Mouse (Mus musculus) stomach, embryonic 15.5 days (tissue): ENCODE measurements around the gene Zfp84. TPM values are rescaled to one million over a fixed set of nuclear protein-coding genes. Genes with fewer than 3 reads are reported as not detected.

Source experiments
- ATAC-seq: fragments of 200-750 bp; cut with Nextera tagmentation; 2 replicates; pipeline ENCODE4 v1.8.0; 2017; ENCODE audit warnings: low read depth, moderate number of reproducible peaks, moderate TSS enrichment; ENCODE audit not compliant: insufficient read depth, low FRiP score
- H3K27ac ChIP-seq: fragments of 300-500 bp; sonication (generic); 2 replicates; pipeline ENCODE4 v1.5.1; 2015; ENCODE audit warnings: mild to moderate bottlenecking, inconsistent platforms
- H3K27me3 ChIP-seq: fragments of 300-500 bp; sonication (generic); replicated peaks from 2 replicates; pipeline ENCODE4 v1.6.1; 2015; ENCODE audit warnings: inconsistent platforms
- H3K36me3 ChIP-seq: fragments of 300-500 bp; sonication (generic); 2 replicates; pipeline ENCODE4 v1.6.1; 2015; ENCODE audit warnings: inconsistent platforms
- H3K4me1 ChIP-seq: fragments of 300-500 bp; sonication (generic); 2 replicates; pipeline ENCODE4 v1.6.1; 2015; ENCODE audit warnings: inconsistent platforms
- H3K4me2 ChIP-seq: fragments of 300-500 bp; sonication (generic); 2 replicates; pipeline ENCODE4 v1.6.1; 2015; ENCODE audit warnings: mild to moderate bottlenecking, inconsistent platforms
- H3K4me3 ChIP-seq: fragments of 300-500 bp; sonication (generic); replicated peaks from 2 replicates; pipeline ENCODE4 v1.5.1; 2015; ENCODE audit warnings: inconsistent platforms
- H3K9ac ChIP-seq: fragments of 300-500 bp; sonication (generic); 2 replicates; pipeline ENCODE4 v1.6.1; 2015; ENCODE audit warnings: inconsistent platforms
- H3K9me3 ChIP-seq: fragments of 300-500 bp; sonication (generic); 2 replicates; pipeline ENCODE4 v1.6.1; 2016; ENCODE audit warnings: inconsistent platforms
- WGBS: fragments of 180-500 bp; shearing (Covaris S2); methylation state at CpG from one replicate; pipeline ENCODE4 v1.1.7; 2015; 5-methylcytosine and 5-hydroxymethylcytosine counted together
- polyA plus RNA-seq: library from polyadenylated mRNA; unstranded; fragments of >200 nt; fragmentation: Nextera tagmentation; extraction: Ambion mirVana; gene quantifications from 2 replicates; pipeline ENCODE4 v1.2.1, GENCODE M21; 2015

Gene Zfp84
- polyA plus RNA-seq, 1 experiment from 2014 or later = 11.6 TPM

GRCm38 (mm10) chr7:29776568-29776967 lies 8.2 kb downstream of the Zfp84 start:
- WGBS = 97% methylated on average over 19 of the region's 19 CpGs

GRCm38 (mm10) chr7:29777372-29777771 lies 9.0 kb downstream of the Zfp84 start:
- Histone ChIP-seq H3K27me3 (no peaks in the 10 kb centered on the region), H3K4me1 (no peaks in the 10 kb centered on the region), H3K4me3 (no peak overlapping the region), H3K27ac (no peak overlapping the region), H3K36me3 (peaks cover 54% of the 10 kb centered on the region), H3K9me3 (no peaks in the 10 kb centered on the region), H3K4me2 (no peak overlapping the region), H3K9ac (no peak overlapping the region)
- WGBS = 93% methylated on average over 10 of the region's 10 CpGs
- ATAC-seq = no peak

More at GRCm38 (mm10) chr7:29776568-29776967, 8.2 kb downstream of the Zfp84 start:
- peaks cover 59% of the 10 kb centered on the region for H3K36me3 ChIP-seq
- H3K9ac ChIP-seq = no peak overlapping the region
- H3K27me3 ChIP-seq = no peaks in the 10 kb centered on the region
- no peak for ATAC-seq
- H3K27ac ChIP-seq = no peak overlapping the region
- H3K9me3 ChIP-seq = no peaks in the 10 kb centered on the region
- H3K4me1 ChIP-seq = no peaks in the 10 kb centered on the region
- no peak overlapping the region for H3K4me3 ChIP-seq
- H3K4me2 ChIP-seq = no peak overlapping the region

GRCm38 (mm10) chr7:29783871-29784551 lies 15.7 kb downstream of the Zfp84 start, which contains the start of gene Zfp30:
Gene Zfp30, plus strand, starts transcription at chr7:29783998.
- H3K36me3 ChIP-seq = peaks cover 5% of the 10 kb centered on the region; the same call in 1 of the 2 replicates
- H3K4me1 ChIP-seq = no peaks in the 10 kb centered on the region
- under 1% methylated on average over 45 of the region's 45 CpGs for WGBS
- peak within 1 kb of the TSS; percentile 75 for H3K27ac ChIP-seq
- peak within 1 kb of the TSS; percentile 70 for H3K9ac ChIP-seq
- H3K4me2 ChIP-seq = peak within 1 kb of the TSS; percentile 76
- peak; percentile 96 for ATAC-seq
- H3K27me3 ChIP-seq = no peaks in the 10 kb centered on the region
- peak within 1 kb of the TSS; percentile 74 for H3K4me3 ChIP-seq
- no peaks in the 10 kb centered on the region for H3K9me3 ChIP-seq

- Histone ChIP-seq H3K27me3 (no peaks in the 10 kb centered on the region), H3K4me1 (no peaks in the 10 kb centered on the region), H3K9ac (no peak overlapping the region), H3K4me3 (peak overlapping the region; percentile 29), H3K36me3 (peaks cover 14% of the 10 kb centered on the region), H3K9me3 (no peaks in the 10 kb centered on the region), H3K4me2 (peak overlapping the region; percentile 76), H3K27ac (no peak overlapping the region)
- no peak for ATAC-seq
- WGBS = 44% methylated on average over 8 of the region's 8 CpGs
These were observed 16.7 kb downstream of the Zfp84 start for GRCm38 (mm10) chr7:29785023-29785422.

GRCm38 (mm10) chr7:29785888-29786287 lies 17.5 kb downstream of the Zfp84 start:
- H3K4me3 ChIP-seq = peak overlapping the region; percentile 29
- H3K9ac ChIP-seq = no peak overlapping the region
- no peaks in the 10 kb centered on the region for H3K9me3 ChIP-seq
- no peak for ATAC-seq
- peaks cover 21% of the 10 kb centered on the region for H3K36me3 ChIP-seq
- H3K27me3 ChIP-seq = no peaks in the 10 kb centered on the region
- 74% methylated on average over 5 of the region's 5 CpGs for WGBS
- H3K4me1 ChIP-seq = no peaks in the 10 kb centered on the region
- peak overlapping the region; percentile 76 for H3K4me2 ChIP-seq
- H3K27ac ChIP-seq = no peak overlapping the region

- ATAC-seq = no peak
- Histone ChIP-seq H3K36me3 (peaks cover 41% of the 10 kb centered on the region), H3K27ac (no peak overlapping the region), H3K4me2 (peak overlapping the region; percentile 14; the same call in 1 of the 2 replicates), H3K4me3 (no peak overlapping the region), H3K27me3 (no peaks in the 10 kb centered on the region), H3K9me3 (no peaks in the 10 kb centered on the region), H3K9ac (no peak overlapping the region), H3K4me1 (no peaks in the 10 kb centered on the region)
- WGBS = 38% methylated on average over 27 of the region's 27 CpGs
These were observed 24.6 kb downstream of the Zfp84 start for GRCm38 (mm10) chr7:29792906-29793305.

GRCm38 (mm10) chr7:29807046-29807445 lies 38.7 kb downstream of the Zfp84 start:
- WGBS = 77% methylated on average over 5 of the region's 5 CpGs
- Histone ChIP-seq H3K27ac (no peak overlapping the region), H3K27me3 (no peaks in the 10 kb centered on the region), H3K4me1 (no peaks in the 10 kb centered on the region), H3K4me3 (no peak overlapping the region), H3K9me3 (no peaks in the 10 kb centered on the region), H3K36me3 (no peaks in the 10 kb centered on the region), H3K9ac (no peak overlapping the region), H3K4me2 (no peak overlapping the region)
- no peak for ATAC-seq

- no peaks in the 10 kb centered on the region for H3K27me3 ChIP-seq
- WGBS = 91% methylated on average over 1 of the region's 1 CpGs
These were observed 43.9 kb downstream of the Zfp84 start for GRCm38 (mm10) chr7:29812244-29812643.

GRCm38 (mm10) chr7:29814381-29814780 lies 46.0 kb downstream of the Zfp84 start:
- Histone ChIP-seq H3K9ac (no peak overlapping the region), H3K4me1 (peaks cover 12% of the 10 kb centered on the region), H3K27me3 (no peaks in the 10 kb centered on the region), H3K9me3 (no peaks in the 10 kb centered on the region), H3K27ac (no peak overlapping the region), H3K4me3 (no peak overlapping the region), H3K36me3 (no peaks in the 10 kb centered on the region), H3K4me2 (no peak overlapping the region)
- WGBS = 91% methylated on average over 2 of the region's 2 CpGs
- no peak for ATAC-seq

More at GRCm38 (mm10) chr7:29812244-29812643, 43.9 kb downstream of the Zfp84 start:
- no peak overlapping the region for H3K4me2 ChIP-seq
- H3K9ac ChIP-seq = no peak overlapping the region
- no peak for ATAC-seq
- H3K4me3 ChIP-seq = no peak overlapping the region
- H3K36me3 ChIP-seq = no peaks in the 10 kb centered on the region
- no peaks in the 10 kb centered on the region for H3K9me3 ChIP-seq
- no peak overlapping the region for H3K27ac ChIP-seq
- peaks cover 8% of the 10 kb centered on the region for H3K4me1 ChIP-seq

GRCm38 (mm10) chr7:29815061-29815784 lies 46.9 kb downstream of the Zfp84 start:
- Histone ChIP-seq H3K4me2 (peak overlapping the region; percentile 86), H3K4me1 (peaks cover 14% of the 10 kb centered on the region), H3K36me3 (no peaks in the 10 kb centered on the region), H3K9ac (peak overlapping the region; percentile 56), H3K4me3 (peak overlapping the region; percentile 78), H3K9me3 (no peaks in the 10 kb centered on the region), H3K27me3 (no peaks in the 10 kb centered on the region), H3K27ac (peak overlapping the region; percentile 74)
- WGBS = under 1% methylated on average over 12 of the region's 12 CpGs
- peak; percentile 24; the same call in 1 of the 2 replicates for ATAC-seq

GRCm38 (mm10) chr7:29815910-29816429 lies 47.6 kb downstream of the Zfp84 start, which contains the start of gene Zfp790:
Gene Zfp790, plus strand, starts transcription at chr7:29816114.
- Histone ChIP-seq H3K27ac (peak within 1 kb of the TSS; percentile 97), H3K27me3 (no peaks in the 10 kb centered on the region), H3K4me1 (peaks cover 14% of the 10 kb centered on the region), H3K9ac (peak within 1 kb of the TSS; percentile 77), H3K4me2 (peak within 1 kb of the TSS; percentile 86), H3K4me3 (peak within 1 kb of the TSS; percentile 78), H3K9me3 (no peaks in the 10 kb centered on the region), H3K36me3 (no peaks in the 10 kb centered on the region)
- peak; percentile 96 for ATAC-seq
- WGBS = 0% methylated on average over 26 of the region's 26 CpGs
